Mouse (Mus musculus) kidney, adult 2 months (tissue): ENCODE measurements around the gene Hrasls5.

Experiments used
- CTCF ChIP-seq: fragments of 200-500 bp; conservative IDR thresholded peaks from 2 replicates; pipeline ENCODE4 v1.5.1; 2011; ENCODE audit warnings: low read depth, mild to moderate bottlenecking, control low read depth, low read length, moderate library complexity, mixed read lengths; ENCODE audit not compliant: insufficient read depth, insufficient read length
- POLR2A ChIP-seq: fragments of 200-500 bp; IDR thresholded peaks from one replicate; pipeline ENCODE4 v1.6.1; 2011; ENCODE audit warnings: low read depth, low read length, control low read depth

- TF ChIP-seq CTCF (no peak), POLR2A (no peak)
Measured at GRCm38 (mm10) chr19:7616231-7616930, 4.0 kb downstream of the Hrasls5 start.
